Mouse (Mus musculus) mouse trophoblast stem cell (cell line): ENCODE measurements at regions not wholly inside any gene's neighbourhood (a gene's known extent, or its start where the extent isn't known, plus 50 kb on each side); places are given as distances from the start of the nearest gene placed in this dataset.

ENCODE experiments used
- in situ Hi-C, 2 experiments: fragments of 300-500 bp; cut with MseI, MboI; formaldehyde crosslinking; loops; 2 replicates in 1 of 2; 3 replicates in 1 of 2; pipeline ENCODE4 v1.15.1; 2025

DNA sequence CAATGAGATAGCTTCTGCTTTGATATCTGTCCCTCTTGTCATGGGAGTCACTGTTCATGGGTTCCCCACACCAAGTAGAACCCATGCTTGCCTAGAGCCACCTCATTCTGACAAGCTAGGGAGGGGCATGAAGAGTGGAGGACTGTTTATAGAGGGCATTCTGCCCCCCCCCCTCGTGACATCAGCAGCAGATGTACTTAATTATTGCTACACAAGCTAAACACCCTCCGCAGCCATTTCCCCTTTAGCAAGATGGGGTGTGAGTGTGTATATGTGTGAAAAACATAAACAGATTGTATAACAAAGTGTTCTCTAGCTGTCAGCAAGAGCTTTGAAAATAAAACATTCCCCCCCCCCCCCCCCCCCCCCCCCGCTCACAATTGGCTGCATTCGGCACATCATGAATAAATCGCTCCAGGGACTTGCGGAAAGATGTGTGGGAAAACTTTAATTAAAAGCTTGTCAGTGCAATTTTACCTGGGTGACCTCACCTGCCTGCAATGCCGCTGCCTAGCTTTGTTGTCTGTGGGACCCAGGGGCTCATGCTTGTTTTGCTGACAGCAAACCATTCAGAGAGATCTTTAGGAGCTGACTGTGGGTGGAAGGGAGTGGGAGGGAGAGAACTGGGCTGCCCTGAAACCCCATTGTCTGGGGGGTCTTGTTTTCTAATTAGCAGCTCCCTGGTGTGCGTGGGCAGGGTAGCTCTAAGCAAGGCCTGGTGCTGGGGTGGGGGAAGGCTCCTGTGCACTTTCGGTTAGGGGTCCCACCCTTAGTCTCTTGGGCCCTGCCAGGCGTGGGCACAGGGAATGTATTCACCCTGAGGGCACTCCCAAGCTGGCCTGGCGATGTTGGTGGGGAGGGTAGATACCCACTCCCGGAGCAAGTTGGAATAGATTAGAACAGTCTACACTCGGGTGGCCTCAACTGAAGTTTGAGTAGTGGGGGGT is 63.4 kb downstream of the Irx2 start:
- in situ Hi-C loops: no loop called here

DNA sequence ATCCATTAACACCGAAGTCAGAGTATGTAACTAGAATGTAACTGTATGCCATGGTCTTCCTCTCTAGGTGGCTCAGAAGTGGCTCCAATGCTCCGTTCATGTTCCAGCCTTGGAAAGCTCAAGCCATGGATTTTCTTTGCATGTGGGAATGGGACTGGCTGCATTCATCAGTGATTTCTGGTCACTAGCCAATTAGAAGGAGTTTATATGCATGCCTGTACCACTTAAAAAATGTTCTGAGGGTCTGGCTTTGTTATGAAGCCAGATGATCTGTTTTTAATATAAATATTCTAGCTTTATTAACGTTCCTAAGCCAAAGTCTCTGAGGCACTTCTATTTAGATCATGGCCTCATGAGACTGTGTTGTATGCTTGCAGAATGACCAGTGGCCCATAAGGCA is 78.8 kb downstream of the Irx2 start:
- in situ Hi-C loops: no loop called here

DNA sequence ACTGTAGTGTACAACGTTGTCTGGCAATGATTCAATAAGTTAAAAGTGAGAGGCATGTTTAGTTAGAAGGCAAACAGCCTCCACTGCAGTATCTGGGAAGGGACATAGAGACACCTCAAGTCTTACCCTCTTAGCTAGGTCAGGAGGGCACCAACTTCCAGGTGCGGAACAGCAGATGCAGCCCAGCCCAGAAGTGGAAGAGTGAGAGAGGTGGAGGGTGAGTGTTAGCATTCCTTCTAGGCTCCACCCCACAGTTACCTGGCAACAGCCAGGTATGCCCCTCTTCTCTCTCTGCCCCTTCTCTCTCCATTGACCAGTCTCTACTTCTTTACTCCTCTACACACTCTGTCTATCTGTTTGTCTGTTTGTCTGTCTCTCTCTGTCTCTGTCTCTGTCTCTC is 80.1 kb downstream of the Irx2 start:
- in situ Hi-C loops: no loop called here

DNA sequence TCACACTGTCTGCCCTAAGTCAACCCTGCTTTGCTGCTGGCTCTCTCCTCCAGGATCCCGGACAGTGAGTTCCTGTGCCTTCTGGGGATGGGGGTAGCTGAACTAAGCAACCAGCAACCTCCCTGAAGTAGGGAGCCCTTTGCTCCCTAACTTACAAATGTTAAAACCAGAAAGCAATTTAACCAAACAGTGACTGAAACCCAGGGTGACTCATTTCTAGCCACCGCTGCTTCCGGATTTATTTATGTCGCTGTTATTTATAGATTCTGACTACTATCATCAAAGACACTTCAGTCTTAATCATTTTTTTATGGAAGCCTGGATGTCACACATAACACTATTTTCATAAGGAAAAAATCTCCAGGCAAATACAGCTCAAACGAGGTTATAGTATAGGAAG is 81.4 kb downstream of the Irx2 start:
- in situ Hi-C loops: no loop called here

DNA sequence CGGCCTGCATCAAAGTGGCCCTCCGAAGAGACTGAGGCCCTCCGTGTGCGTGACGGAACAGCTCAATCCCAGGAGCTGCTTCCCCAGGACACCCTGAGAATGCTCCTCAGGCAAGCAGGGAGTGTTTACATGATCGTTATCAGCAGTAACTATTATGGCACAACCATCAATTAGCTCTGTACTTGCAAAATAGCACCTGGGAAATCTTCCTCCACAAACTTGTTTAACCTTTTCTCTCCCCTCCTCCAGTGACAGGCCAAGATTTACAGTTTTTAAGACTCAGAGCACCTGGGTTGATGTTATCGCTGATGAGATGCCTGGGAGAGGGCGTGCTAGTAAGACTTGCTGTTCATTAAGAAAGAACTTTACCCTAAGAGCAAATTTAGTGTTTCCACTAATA is 82.5 kb downstream of the Irx2 start:
- in situ Hi-C loops: no loop called here

DNA sequence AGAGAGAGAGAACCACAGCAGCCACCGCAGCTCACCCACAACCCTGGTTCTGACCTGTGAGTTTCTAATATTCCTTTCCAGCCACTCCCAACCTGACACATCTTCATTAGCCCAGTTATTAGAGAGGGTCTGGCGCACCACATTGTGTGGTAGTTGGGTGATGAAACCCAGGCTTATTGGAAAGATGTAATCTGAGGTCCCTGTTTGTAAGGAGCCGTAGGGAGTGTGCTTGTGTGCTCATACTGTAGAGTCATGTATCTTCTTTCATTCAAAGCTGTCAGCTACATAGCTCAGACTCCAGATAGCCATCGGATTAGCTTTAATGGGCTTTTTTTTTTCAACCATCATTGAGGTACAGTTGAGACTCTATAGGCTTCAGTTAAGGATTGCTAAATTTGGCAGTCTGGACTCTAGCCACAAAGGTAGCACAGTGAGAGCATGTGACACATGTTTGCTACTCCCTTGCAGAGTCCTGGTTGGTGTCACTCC is 83.3 kb downstream of the Irx2 start:
- in situ Hi-C loops: no loop called here

DNA sequence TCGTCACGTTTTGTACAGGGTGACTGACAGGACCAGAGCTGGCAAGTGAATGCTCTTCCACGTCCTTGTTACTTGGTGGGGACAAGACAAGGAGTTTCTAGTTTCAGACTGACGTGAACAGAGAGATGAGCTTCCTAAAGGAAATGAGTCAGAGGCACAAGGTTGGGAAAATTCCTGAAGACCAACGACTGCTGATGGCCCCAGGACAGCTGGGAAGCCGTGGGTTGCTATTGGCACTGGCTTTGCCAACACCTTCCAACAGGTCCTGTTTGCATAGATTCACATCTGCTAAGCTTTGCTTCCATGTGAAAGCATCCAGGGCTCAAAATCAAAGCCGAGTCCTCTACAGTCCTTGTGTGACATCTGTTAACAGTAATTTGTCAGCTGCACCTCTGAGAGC is 86.2 kb downstream of the Irx2 start:
- in situ Hi-C loops: no loop called here

DNA sequence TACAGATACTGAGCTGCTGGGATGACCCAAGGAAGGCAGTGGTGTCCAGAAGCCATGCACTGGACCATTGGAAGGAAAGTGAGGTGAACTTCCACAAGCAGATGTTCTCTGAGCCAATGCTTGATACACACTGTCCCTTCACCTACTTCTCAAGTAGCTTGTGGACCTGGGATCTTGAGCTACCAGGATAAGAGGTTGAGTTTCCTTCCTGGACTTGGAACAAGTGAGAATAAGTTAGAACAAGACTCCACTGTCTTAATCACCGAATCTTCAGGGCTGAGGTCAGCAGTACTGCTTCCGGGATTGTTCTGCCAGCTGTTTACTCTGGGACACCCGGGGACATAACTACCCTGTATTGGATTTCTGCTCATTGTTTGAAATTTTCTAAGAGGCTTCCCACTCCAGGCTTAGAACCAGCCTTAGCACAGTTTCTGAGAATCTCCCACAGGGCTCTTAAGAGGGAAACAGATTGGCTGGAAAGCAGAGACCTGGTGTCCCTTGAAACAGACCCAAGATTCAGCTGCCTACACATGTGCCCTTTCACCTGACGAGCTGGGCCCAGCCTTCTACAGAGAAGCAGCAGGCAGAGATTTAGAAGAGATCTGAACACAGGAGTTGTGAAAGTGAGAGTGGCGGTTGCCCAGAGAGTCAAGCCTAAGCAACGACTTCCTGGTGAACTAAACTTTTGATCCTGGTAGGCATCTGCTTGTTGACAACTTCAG is 87.5 kb downstream of the Irx2 start:
- in situ Hi-C loops: no loop called here

DNA sequence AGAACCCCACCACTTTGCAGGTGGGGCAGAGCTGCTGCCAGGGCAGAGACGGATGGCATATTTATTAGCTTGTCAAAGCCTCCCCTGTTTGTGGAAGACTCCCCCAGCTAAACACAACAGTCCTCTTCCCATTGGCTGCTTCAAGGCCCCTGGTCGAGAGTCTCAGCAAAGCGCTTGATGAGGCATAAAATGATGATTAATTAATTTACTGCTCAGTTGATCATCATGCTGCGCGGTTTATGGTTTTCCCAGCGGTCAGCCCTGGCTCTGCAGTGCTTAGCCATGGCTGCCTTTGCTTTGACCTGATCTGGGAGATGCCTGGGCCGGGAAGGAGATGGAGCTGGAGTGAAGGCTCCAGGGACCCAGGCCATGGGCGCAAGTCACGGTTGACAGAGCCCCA is 98.5 kb downstream of the Irx2 start:
- in situ Hi-C loops: no loop called here

DNA sequence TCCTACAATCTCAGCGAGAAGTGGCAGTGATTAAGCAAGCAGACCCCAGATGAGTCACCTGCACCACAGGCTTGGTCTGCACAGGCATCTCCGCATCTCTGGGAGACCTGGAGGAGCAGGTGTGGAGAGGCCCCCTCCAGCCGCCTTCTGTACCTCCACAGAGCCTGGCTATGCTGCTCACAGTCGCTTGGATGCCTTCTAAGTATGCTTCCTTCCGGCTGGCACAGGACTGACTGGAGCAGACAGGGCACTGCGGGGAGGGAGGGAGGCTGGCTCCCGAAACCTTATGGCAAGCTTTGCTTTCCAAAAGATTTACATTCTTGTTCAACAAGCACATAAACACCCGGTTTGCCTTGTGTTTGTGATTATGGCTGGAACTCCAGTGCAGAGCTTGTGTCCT is 107.3 kb downstream of the Irx2 start:
- in situ Hi-C loops: no loop called here

DNA sequence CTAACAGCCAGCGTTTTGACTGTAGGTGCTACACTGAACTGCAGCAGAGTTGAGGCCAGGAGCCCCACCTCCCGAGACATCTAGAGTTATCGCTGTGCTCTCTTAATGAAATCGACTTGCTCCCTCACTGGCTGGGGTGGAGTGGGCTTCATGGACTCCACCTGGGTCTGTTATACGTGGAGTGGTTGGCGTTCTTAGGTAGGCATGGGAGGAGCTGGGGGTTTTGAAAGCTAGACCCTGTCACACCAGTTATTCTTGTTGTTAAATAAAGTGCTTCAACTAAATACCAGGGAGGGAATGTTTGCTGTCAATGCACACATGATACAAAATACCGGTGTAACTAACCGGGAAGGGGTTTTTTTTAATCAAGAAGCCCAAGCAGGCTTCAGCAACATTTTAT is 108.4 kb downstream of the Irx2 start:
- in situ Hi-C loops: no loop called here

DNA sequence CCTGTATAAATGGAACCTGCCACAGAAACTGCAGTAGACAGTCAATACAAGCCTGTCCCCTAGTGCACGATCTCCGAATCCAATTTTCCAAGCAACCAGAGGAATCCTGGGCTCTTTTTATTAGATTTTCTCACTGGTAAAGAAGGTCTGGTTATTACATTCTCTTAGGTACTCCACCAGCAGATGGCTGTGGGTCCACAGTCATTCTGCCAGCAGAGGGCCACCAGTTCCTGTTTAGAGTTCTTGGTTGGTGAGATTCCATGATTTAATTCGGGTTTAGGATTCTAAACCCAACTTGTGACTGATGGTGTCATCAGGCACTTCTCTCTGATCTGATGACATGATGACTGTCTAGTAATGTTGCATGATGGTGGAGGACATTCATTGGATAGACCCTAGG is 118.6 kb downstream of the Irx2 start:
- in situ Hi-C loops: no loop called here

DNA sequence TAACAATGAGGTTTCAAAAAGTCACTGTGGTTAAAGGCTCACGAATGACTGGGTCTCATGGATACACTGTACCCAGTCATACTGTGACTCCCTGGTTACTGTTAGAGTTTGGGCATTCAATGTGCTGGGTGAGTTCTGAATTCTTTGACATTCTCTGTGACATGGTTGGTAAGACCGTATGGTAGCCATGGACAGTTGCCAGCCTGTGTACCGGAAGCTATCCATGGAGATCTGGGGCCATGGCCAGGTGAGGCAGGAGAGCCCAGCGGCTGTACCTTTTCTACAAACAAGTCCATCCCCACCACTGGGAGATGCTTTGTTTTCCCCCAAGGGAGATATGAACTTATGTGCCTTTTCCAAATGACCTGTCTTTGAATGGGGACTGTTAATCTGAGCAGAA is 126.4 kb downstream of the Irx2 start:
- in situ Hi-C loops: no loop called here

DNA sequence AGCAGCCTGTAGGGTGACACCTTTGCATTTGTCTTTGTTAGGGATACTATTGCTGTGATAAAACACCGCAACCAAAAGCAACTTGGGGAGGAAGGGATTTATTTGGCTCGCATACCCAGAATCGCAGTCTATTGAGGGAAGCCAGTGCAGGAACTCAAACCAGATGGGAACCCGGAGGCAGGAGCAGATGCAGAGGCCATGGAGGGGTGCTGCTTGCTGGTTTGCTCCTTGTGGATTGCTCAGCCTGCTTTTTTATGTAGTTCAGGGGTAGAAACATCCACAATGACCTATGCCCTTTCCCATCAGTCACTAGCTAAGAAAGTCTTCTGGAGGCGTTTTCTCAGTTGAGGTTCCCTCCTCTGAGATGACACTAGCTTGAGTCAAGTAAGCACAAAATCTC is 133.9 kb downstream of the Irx2 start:
- in situ Hi-C loops: no loop called here

DNA sequence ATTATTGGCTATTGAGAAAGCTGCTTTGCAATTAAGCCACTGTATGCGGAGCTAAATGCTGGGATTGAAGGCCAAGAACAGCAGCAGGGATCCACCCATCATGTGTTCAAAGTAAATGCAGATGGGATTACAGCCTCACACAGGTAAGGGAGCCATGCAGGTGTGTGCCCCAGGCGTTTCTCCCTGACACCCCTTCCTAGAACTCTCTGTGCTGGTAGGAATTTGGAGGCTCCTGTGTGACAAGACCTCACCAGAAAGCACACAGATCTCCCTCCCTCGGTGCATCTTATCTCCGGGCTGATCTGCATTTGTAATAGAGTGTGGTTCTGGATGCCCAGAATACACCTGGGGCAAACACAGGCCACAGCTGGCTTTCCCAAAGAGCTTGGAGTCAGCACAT is 134.7 kb downstream of the Irx2 start:
- in situ Hi-C loops: no loop called here

DNA sequence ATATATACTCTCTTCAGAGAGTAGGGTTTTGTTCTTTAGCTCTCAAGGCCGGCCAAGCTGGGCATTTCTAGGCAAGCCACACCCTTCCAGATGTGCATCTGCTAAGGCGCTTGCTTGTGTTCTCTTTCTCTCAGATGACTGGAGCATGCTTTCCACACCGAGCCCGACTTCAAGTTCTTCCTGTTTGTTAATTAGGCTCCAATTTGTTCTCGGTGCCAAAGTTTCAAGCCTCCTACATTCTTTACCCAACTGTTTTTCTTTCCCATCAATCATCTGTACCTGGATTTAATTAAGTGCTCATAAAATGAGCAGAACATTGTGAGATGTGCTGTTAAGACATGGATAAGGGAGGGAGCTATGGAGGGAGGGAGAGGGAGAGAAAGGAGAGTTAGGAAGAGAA is 138.7 kb downstream of the Irx2 start:
- in situ Hi-C loops: no loop called here

DNA sequence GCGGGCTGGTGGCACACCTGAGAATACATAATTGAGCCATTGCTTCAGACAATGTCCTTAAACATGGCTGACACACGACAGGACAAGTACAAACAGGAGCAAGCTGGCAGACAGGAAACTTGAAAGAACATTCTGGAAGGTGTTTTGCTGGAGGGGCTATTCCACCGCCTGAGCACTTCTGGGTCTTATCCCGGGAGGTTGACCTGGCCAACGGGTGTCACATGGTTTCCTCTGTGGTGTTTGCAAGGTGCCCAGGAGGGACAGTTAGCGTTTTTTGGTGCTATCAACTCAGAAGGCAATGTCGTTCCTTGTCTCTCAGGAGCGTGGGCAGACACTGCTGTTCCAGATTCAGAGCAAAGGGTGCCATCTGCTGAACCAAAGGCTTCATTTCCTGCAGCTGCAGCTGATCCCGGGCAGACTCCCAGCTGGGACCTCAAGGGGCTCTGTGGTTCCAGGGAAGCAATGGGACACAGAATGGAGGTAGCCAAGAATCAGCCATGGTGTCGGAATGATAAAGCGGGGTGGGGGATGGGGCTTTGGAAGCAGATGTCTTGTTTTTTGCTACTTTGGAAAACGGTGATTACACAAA is 140.5 kb downstream of the Irx2 start:
- in situ Hi-C loops: no loop called here

DNA sequence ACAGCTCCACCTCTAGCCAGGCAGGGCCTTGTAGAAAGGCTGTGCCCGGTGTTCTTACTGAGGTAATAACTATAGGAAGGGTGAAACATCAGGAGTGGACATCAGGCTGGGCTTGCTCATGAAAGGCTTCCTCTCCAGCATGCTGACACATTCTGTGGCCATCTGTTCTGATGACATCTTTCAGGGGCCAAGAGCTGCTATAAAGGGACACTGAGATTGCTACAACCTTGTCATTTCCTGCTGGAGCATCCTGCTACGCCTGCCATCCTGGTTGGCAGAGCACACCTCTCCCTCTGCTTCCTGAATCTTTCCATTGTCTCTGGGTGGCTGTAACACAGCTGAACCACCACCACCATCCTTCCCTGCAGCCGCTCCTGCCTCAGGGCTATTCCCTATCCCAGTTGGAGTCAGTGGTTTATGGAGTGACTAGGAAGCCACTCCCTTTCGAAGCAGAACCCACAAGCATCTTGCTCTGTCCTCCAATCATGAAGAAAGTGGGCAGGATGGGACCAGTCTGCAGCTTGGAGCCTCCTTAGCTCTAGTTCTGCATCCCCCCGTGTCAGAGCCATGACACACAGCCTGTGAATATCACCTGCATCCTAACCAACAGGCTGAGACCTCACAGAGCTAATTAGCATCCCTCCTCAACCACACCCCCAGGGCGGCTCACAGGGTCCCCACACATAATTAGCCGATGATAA is 154.6 kb downstream of the Irx2 start:
- in situ Hi-C loops: no loop called here

DNA sequence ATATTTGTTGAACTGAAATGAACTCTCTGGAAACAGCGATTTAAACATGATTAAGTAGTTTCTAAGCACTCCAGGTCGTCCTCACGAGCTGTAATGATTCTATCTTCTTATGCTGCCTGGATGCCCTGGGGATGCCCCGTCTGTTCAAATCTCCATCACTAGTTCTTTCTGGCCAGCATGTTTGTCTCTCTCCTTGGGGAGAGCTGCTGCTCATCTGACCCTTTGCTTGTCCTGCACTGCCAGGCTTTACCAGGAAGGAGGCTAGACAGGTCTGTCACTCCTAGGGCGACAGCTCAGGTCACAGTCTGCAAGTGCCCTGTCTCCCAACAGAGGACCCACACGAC is 155.1 kb downstream of the Irx2 start:
- in situ Hi-C loops: no loop called here

DNA sequence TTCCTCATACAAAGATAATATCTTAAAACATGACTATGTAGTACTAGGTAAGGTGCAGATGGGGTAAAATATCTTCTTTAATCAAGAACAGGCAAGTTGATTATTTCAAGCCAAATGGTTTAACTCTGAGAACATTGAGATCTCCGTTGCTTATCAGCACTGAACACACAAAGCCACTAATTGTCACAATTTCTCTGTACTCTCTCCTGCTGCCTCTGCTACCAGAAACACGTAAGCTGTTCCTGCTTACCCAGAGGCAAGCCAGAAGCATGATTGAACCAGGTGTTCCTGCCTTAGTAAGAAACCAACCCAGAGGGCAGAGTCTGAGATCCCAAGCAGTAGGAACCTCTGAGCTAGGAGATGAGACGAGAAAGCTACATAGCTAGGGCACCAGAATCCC is 164.1 kb downstream of the Irx2 start:
- in situ Hi-C loops: no loop called here

DNA sequence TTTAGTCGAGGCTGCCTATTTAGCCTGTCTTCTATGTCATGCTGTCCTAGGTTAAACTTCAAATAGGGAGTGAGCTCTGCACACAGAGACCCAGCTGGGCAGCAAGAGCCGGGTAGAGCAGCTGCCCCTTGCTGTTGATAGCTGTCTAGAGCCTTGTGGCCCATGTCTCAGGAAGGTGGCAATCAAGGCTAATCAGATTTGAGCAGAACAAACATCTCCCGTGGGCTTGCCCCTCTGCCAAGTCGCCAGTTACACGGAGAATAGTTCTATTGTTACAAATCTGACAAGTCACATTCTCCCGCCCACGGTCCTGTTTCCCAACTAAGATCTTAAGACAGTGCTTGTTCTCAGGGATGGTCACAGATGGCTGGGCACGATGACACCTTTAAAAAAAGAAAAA is 171.4 kb downstream of the Irx2 start:
- in situ Hi-C loops: no loop called here

DNA sequence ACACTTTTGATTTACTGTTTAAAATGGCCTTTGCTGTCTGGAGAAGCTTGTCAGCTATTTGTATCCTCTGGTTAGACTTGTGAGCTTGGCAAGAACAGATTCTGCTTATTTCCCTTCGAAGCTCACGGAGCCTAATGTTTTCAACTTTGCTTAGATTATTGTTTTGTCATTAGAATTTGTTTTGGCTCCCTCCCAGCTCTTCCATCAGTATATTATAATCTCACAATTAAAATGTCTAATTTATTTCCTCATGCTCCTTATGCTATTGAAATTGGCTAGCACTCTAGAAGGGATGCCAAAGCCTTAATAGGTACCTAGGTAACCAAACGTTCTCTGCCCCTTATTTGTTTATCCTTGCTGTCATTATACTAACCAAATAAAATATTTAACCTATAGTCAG is 171.9 kb downstream of the Irx2 start:
- in situ Hi-C loops: no loop called here
